Mouse (Mus musculus) hindlimb bud, embryonic 11.5 days (tissue): ENCODE measurements around the gene Col4a3bp.

Source experiments
- DNase-seq: peaks from one replicate; pipeline ENCODE4 v3.0.0-alpha.2; 2012; ENCODE audit warnings: low read depth, low spot score; ENCODE audit errors: extremely low spot score

Col4a3bp gene

GRCm38 (mm10) chr13:96542081-96542889 is at the start of gene Col4a3bp, which contains the start of gene Polk:
Col4a3bp (plus strand) TSS chr13:96542618.
Polk (minus strand) TSS chr13:96542579.
- DNase-seq, result peak; percentile 78

GRCm38 (mm10) chr13:96496630-96497029 is 45.8 kb upstream of the Col4a3bp start:
- DNase-seq, result no peak

DNA sequence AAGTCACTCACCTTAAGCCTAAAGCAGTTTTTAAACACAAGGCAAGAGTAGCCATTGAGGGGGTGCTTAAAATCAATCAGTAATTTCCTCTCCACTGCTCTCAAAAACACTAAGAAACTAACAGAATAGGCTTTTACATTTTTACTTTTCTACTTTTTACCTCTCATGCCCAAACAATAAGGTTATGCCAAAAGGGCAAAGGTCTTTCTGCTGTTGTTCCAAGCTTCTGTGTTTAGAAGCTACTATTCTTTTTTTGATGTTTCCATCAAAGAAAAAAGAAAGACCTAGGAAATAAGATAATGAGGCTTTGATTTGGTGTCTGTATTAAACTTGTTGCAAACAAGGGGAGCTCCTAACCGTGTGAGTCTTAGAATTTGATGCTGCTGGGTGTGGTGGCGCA is 42.5 kb upstream of the Col4a3bp start:
- DNase-seq, result no peak

GRCm38 (mm10) chr13:96505661-96506060 is 36.8 kb upstream of the Col4a3bp start:
- no peak for DNase-seq

DNA sequence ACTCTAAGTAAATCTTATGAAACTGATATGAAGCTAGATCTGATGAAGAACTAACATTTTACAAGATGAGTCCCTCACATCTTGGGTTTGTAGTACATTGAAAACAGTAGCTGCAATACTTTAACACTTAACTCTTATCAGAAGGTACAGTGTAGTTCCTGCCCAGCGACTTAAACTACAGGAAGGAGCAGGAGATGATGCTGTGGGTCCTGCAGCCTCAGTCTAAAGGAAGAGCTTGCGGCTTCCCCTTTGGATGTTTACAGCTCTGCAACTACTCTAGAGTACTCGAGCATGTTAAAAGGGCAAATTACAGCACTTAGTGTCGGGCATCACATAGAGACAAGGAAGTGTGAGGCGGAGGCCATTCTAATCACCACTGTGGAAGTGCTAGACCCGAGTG is 36.1 kb upstream of the Col4a3bp start:
- DNase-seq, result no peak

DNA sequence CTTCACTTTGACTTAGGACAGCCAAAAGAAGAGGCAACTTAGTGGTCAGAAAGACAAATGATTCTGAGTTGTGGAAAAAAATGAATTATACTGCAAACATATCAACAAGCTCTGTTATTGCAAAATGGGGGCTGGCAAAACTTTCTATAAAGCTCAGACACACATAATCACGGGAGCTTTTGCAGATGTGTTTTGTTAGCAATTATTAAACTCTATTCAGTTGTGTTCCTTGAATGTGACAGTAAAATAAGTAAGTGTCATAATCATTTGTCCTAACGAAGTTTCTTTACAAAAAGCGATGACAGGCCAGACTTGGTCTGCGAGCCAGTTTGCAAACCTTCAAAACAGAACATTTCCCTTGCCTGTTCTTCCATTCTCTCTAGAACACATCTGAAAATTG is 34.9 kb upstream of the Col4a3bp start:
- no peak for DNase-seq

- no peak for DNase-seq
Measured at GRCm38 (mm10) chr13:96510635-96511034, 31.8 kb upstream of the Col4a3bp start.

- DNase-seq, result no peak
Measured at GRCm38 (mm10) chr13:96511262-96511661, 31.2 kb upstream of the Col4a3bp start.

GRCm38 (mm10) chr13:96511893-96512292 is 30.5 kb upstream of the Col4a3bp start:
- peak; percentile 6 for DNase-seq

DNA sequence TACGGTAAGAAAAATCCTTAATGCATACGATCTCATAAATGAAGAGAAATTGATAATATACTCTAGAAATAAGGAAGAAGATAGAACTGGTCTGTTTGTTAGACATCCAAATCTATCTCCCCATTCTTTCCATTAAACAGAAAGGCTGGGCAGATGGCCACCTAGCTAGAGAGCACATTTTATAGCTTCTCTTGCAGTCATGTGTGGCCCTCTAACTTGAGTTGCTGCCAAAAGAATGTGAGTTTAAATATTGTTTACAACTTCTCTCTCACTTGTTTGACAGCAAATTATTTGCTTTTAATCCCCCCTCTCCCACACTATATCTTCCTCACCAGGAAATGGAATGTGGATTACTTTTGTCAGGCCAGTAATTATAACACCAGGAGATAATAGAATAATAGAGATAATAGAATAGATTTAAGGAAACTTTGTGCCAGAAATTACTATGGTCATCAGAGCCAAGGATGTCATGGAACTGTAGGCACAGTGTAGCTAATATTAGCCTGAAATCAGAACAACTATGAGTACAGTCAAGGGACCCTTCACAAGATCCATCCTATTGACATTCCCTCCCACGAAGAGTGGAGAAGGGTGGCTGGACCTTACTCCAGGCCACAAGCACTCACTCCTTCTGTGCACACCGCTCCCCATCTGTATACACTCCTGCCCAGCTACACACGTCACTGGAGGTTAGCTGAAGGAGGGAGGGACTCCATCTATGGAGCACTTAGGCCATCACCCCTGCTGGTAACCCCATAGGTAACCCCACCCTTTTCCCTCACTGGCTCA is 28.1 kb upstream of the Col4a3bp start:
- no peak for DNase-seq

- DNase-seq, result no peak
Measured at GRCm38 (mm10) chr13:96516249-96516648, 26.2 kb upstream of the Col4a3bp start.

DNA sequence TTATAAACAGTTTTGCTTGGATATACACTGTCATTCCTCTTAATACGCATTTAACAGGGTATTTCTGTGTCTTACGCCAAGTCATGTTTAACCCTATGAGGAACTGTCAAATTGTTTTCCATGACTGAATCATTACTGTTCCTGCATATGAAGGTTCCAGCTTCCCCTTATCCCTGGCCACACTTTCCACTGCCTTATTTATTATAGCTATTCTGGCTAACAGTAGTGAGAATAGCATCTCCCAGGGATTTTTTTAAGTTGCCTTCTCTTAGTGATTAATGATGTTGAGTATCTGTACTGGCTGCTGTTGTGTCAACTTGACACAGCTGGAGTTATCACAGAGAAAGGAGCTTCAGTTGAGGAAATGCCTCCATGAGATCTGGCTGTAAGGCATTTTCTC is 25.1 kb upstream of the Col4a3bp start:
- DNase-seq, result no peak

DNA sequence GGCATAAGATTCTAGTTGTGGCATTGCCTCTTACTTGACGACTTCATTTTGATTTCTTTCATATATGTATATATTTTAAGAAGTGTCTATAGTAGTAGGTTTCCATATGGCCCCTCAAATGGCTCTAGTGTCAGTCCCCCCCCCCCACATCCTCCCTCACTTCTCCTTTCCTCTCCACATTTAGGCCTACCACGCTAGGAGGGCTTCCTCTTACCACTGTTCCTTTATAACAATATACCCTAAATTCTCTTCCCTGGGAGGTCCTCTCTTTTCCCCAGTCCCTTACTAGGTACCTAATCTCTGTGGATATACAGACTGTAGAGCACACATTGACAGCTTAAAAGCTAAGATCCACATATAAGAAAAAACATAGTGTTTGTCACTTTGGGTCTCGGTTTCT is 21.1 kb upstream of the Col4a3bp start:
- DNase-seq, result no peak

GRCm38 (mm10) chr13:96527022-96527421 is 15.4 kb upstream of the Col4a3bp start:
- DNase-seq, result no peak

- no peak for DNase-seq
Measured at GRCm38 (mm10) chr13:96527856-96528255, 14.6 kb upstream of the Col4a3bp start.

- no peak for DNase-seq
Measured at GRCm38 (mm10) chr13:96528776-96529175, 13.6 kb upstream of the Col4a3bp start.

- no peak for DNase-seq
Measured at GRCm38 (mm10) chr13:96529542-96529941, 12.9 kb upstream of the Col4a3bp start.

DNA sequence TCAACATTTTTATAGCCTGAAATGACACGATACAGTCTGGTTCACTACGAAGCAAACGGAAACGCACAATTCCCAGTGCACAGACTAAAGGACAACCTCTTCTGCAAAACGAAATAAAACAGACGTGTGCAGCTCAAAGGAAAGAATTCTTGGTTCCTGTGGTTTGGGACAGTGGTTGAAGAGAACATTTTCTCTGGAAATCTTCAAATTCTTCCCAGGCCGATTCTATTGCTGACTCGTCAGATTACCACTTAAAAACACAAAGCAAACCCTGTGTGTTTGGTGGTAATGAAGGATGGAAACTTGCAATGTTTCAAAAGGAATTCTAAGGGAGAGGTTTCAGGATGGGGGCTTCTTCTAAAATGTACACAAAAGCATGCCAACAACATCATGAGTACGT is 12.4 kb upstream of the Col4a3bp start:
- DNase-seq, result no peak

DNA sequence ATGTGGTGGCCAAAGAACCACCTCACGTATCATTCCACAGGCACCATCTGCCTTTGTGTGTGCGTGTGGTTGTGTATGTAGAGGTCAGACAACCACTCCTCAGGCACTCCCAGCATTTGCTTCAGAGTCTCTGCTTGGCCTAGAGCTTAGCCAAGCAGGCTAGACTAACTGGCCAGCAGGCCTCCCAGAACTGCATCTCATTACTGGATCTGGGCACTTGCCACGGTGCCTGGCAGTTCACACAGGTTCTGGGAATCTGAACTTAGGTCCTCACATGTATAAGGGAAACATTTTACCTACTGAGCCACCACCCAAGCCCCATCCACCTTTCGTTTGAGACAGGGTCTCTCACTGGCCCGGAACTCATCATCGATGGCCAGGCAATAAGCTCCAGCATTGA is 10.2 kb upstream of the Col4a3bp start:
- no peak for DNase-seq

DNA sequence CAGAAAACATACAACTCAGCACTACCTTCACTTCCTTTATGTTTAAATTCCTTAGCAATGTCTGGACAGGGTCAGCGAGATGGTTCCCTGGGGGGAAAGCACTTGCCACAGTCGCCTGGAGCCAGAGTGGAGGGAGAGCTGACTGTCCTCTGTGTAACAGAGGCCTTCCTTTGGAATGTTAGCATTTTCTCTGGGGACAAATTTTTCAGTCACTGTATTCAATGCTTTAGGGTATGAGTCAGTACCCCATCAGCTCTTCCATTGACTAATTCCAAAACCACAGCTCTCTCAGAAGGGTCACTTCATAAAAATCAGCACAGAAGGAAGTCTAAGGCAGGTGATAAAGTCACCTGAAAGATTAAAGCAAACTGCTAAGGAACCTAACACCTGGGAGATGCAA is 8.7 kb upstream of the Col4a3bp start:
- DNase-seq, result no peak

DNA sequence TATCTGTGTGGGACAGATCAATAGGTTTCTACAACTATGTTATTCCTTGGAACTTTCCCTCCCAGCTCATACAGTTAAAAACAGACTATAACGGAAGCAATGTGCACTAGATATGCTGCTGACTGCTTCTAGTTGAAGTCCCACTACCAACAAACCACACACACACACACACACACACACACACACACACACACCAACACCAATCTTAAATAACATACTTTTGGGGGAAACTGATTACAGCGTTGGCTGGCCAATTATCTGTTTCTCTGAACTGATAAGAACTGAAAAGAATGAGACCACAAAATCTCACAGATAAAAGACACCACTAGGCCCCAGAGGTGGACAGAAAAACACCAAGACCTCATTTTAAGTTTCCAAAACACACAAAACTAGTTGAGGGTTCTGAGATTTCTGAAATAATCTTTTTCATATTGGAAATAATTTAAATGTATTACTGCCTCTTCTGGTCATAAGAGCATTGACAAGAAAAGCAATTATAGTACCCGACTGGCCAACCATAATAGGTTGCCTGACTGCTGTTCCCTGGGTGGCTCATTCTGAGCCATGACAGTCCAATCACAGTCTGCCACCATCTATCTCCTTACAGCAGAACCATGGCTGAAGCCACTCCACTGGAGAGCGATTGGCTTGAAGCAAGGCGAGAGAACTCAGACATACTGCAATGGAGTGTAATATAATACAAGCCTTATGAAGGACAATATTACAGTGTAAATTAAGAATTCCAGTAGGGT is 5.4 kb upstream of the Col4a3bp start:
- DNase-seq, result no peak
